Mouse (Mus musculus): ENCODE measurements around the gene C2. TPM values are rescaled to one million over a fixed set of nuclear protein-coding genes. Genes with fewer than 3 reads are reported as not detected.
A peak's percentile ranks its signal among the peaks of the same experiment; 100 is the strongest.
"Not testable (repeated sequence)": the region's sequence is repeated elsewhere in the genome, so short reads cannot be mapped to it uniquely, and the experiment has no call there.

The C2 gene
- total RNA-seq, 2 experiments from 2014 or later = 0.22 to 1.0 TPM

- ATAC-seq (ENCODE audit: poor library complexity, severe bottlenecking) = peak; percentile 10
Observed at GRCm38 (mm10) chr17:34837464-34838324, 60.4 kb downstream of the C2 start.

- peak; percentile 98 for ATAC-seq (ENCODE audit: poor library complexity, severe bottlenecking)
Observed at GRCm38 (mm10) chr17:34836856-34837221, 61.2 kb downstream of the C2 start, which contains the start of the genes Stk19 and Dxo. Gene Stk19 (minus strand): TSS chr17:34836945. Gene Dxo (plus strand): TSS chr17:34837019.

- ATAC-seq (ENCODE audit: poor library complexity, severe bottlenecking) = peak; percentile 71
Observed at GRCm38 (mm10) chr17:34836155-34836855, 61.8 kb downstream of the C2 start.

- ATAC-seq (ENCODE audit: poor library complexity, severe bottlenecking) = not testable (repeated sequence)
Observed at GRCm38 (mm10) chr17:34830776-34831175, 67.3 kb downstream of the C2 start.

- ATAC-seq (ENCODE audit: poor library complexity, severe bottlenecking) = no peak
Observed at GRCm38 (mm10) chr17:34814818-34815370, 83.2 kb downstream of the C2 start.

- peak; percentile 38; the same call in 1 of the 2 replicates for ATAC-seq (ENCODE audit: poor library complexity, severe bottlenecking)
Observed at GRCm38 (mm10) chr17:34813747-34814146, 84.3 kb downstream of the C2 start.

Other genes with a start within 250 kb of the C2 start
Only the 30 nearest of the 37 such genes appear.
- 0.52 and 1.7 TPM in 2 replicates for gene C4b, start 154.4 kb downstream of the C2 start, total RNA-seq (2015)
- 0.37 TPM in 1 of 2 replicates, not detected in the other for gene C4b, start 154.4 kb downstream of the C2 start, total RNA-seq (2017)
- gene Cyp21a1, start 93.7 kb downstream of the C2 start, total RNA-seq (2015) = not detected in 2 replicates
- not detected in 2 replicates for gene Cyp21a1, start 93.7 kb downstream of the C2 start, total RNA-seq (2017)
- 17.5 and 21.8 TPM in 2 replicates for gene Stk19, start 61.3 kb downstream of the C2 start, total RNA-seq (2015)
- gene Stk19, start 61.3 kb downstream of the C2 start, total RNA-seq (2017) = 24.7 and 33.7 TPM in 2 replicates
- 22.4 and 28.5 TPM in 2 replicates for gene Dxo, start 61.2 kb downstream of the C2 start, total RNA-seq (2015)
- 17.7 and 24.6 TPM in 2 replicates for gene Dxo, start 61.2 kb downstream of the C2 start, total RNA-seq (2017)
- 13.3 and 17.1 TPM in 2 replicates for gene Skiv2l, start 48.1 kb downstream of the C2 start, total RNA-seq (2015)
- gene Skiv2l, start 48.1 kb downstream of the C2 start, total RNA-seq (2017) = 34.8 and 43.5 TPM in 2 replicates
- 35.4 and 45.1 TPM in 2 replicates for gene Nelfe, start 47.9 kb downstream of the C2 start, total RNA-seq (2015)
- 25.1 and 26.2 TPM in 2 replicates for gene Nelfe, start 47.9 kb downstream of the C2 start, total RNA-seq (2017)
- gene Cfb, start 35.7 kb downstream of the C2 start, total RNA-seq (2015) = 2.3 and 7.1 TPM in 2 replicates
- 1.7 and 3.4 TPM in 2 replicates for gene Cfb, start 35.7 kb downstream of the C2 start, total RNA-seq (2017)
- gene Zbtb12, start 18.8 kb downstream of the C2 start, total RNA-seq (2015) = 0.78 and 1.1 TPM in 2 replicates
- gene Zbtb12, start 18.8 kb downstream of the C2 start, total RNA-seq (2017) = 0.98 and 1.0 TPM in 2 replicates
- not detected in 2 replicates for gene Gm20547, start 16.2 kb downstream of the C2 start, total RNA-seq (2015)
- gene Gm20547, start 16.2 kb downstream of the C2 start, total RNA-seq (2017) = 0.41 TPM in 1 of 2 replicates, not detected in the other
- gene Ehmt2, start 204 bp upstream of the C2 start, total RNA-seq (2015) = 66.5 and 68.9 TPM in 2 replicates
- gene Ehmt2, start 204 bp upstream of the C2 start, total RNA-seq (2017) = 75.4 and 75.7 TPM in 2 replicates
- gene Slc44a4, start 16.2 kb upstream of the C2 start, total RNA-seq (2015) = 0.33 TPM in 1 of 2 replicates, not detected in the other
- gene Slc44a4, start 16.2 kb upstream of the C2 start, total RNA-seq (2017) = 0.12 TPM in 1 of 2 replicates, not detected in the other
- 18.1 and 22.9 TPM in 2 replicates for gene Neu1, start 33.0 kb upstream of the C2 start, total RNA-seq (2015)
- gene Neu1, start 33.0 kb upstream of the C2 start, total RNA-seq (2017) = 23.4 and 23.7 TPM in 2 replicates
- 14.9 and 22.6 TPM in 2 replicates for gene Hspa1b, start 61.0 kb upstream of the C2 start, total RNA-seq (2015)
- gene Hspa1b, start 61.0 kb upstream of the C2 start, total RNA-seq (2017) = 23.0 and 30.6 TPM in 2 replicates
- not detected in 2 replicates for gene Gm20481, start 71.6 kb upstream of the C2 start, total RNA-seq (2015)
- not detected in 2 replicates for gene Gm20481, start 71.6 kb upstream of the C2 start, total RNA-seq (2017)
- gene Hspa1a, start 73.9 kb upstream of the C2 start, total RNA-seq (2015) = 10.8 and 12.4 TPM in 2 replicates
- 29.2 and 32.0 TPM in 2 replicates for gene Hspa1a, start 73.9 kb upstream of the C2 start, total RNA-seq (2017)
- gene Hspa1l, start 74.4 kb upstream of the C2 start, total RNA-seq (2015) = not detected in 2 replicates
- 0.22 TPM in 1 of 2 replicates, not detected in the other for gene Hspa1l, start 74.4 kb upstream of the C2 start, total RNA-seq (2017)
- 85.8 and 141 TPM in 2 replicates for gene Lsm2, start 83.6 kb upstream of the C2 start, total RNA-seq (2015)
- gene Lsm2, start 83.6 kb upstream of the C2 start, total RNA-seq (2017) = 13.2 and 31.2 TPM in 2 replicates
- 42.2 and 61.8 TPM in 2 replicates for gene Vars, start 102.7 kb upstream of the C2 start, total RNA-seq (2015)
- 110 and 165 TPM in 2 replicates for gene Vars, start 102.7 kb upstream of the C2 start, total RNA-seq (2017)
- 0.07 TPM in 1 of 2 replicates, not detected in the other for gene Vwa7, start 118.3 kb upstream of the C2 start, total RNA-seq (2015)
- 0.11 TPM in 1 of 2 replicates, not detected in the other for gene Vwa7, start 118.3 kb upstream of the C2 start, total RNA-seq (2017)
- gene Sapcd1, start 129.8 kb upstream of the C2 start, total RNA-seq (2015) = 1.4 and 1.5 TPM in 2 replicates
- gene Sapcd1, start 129.8 kb upstream of the C2 start, total RNA-seq (2017) = 0.22 TPM in 1 of 2 replicates, not detected in the other
- 7.4 and 7.5 TPM in 2 replicates for gene Msh5, start 148.5 kb upstream of the C2 start, total RNA-seq (2015)
- 3.6 and 6.3 TPM in 2 replicates for gene Msh5, start 148.5 kb upstream of the C2 start, total RNA-seq (2017)
- 415 and 463 TPM in 2 replicates for gene Clic1, start 151.7 kb upstream of the C2 start, total RNA-seq (2015)
- gene Clic1, start 151.7 kb upstream of the C2 start, total RNA-seq (2017) = 386 and 405 TPM in 2 replicates
- gene Ddah2, start 160.8 kb upstream of the C2 start, total RNA-seq (2015) = 2.2 and 3.1 TPM in 2 replicates
- gene Ddah2, start 160.8 kb upstream of the C2 start, total RNA-seq (2017) = 1.2 and 2.7 TPM in 2 replicates
- gene Ly6g6c, start 167.1 kb upstream of the C2 start, total RNA-seq (2015) = not detected in 2 replicates
- gene Ly6g6c, start 167.1 kb upstream of the C2 start, total RNA-seq (2017) = not detected in 2 replicates
- gene Mpig6b, start 167.9 kb upstream of the C2 start, total RNA-seq (2015) = not detected in 2 replicates
- gene Mpig6b, start 167.9 kb upstream of the C2 start, total RNA-seq (2017) = not detected in 2 replicates
- not detected in 2 replicates for gene Ly6g6e, start 178.6 kb upstream of the C2 start, total RNA-seq (2015)
- gene Ly6g6e, start 178.6 kb upstream of the C2 start, total RNA-seq (2017) = not detected in 2 replicates
- not detected in 2 replicates for gene Ly6g6d, start 179.8 kb upstream of the C2 start, total RNA-seq (2015)
- gene Ly6g6d, start 179.8 kb upstream of the C2 start, total RNA-seq (2017) = not detected in 2 replicates
- not detected in 2 replicates for gene Ly6g6f, start 187.3 kb upstream of the C2 start, total RNA-seq (2015)
- gene Ly6g6f, start 187.3 kb upstream of the C2 start, total RNA-seq (2017) = not detected in 2 replicates
- gene Abhd16a, start 191.0 kb upstream of the C2 start, total RNA-seq (2015) = 17.6 and 21.3 TPM in 2 replicates
- 18.0 and 20.4 TPM in 2 replicates for gene Abhd16a, start 191.0 kb upstream of the C2 start, total RNA-seq (2017)
- not detected in 2 replicates for gene Ly6g5c, start 210.0 kb upstream of the C2 start, total RNA-seq (2015)
- not detected in 2 replicates for gene Ly6g5c, start 210.0 kb upstream of the C2 start, total RNA-seq (2017)